Mouse (Mus musculus): ENCODE results near the gene Duox1. TPM values are rescaled to one million over a fixed set of nuclear protein-coding genes. Genes with fewer than 3 reads are reported as not detected.
A peak's percentile ranks its signal among the peaks of the same experiment; 100 is the strongest.

Duox1 gene
- total RNA-seq (2014; rRNA removed) (0.10 and 0.11 TPM in 2 replicates), polyA plus RNA-seq (2015; fragmentation: Nextera tagmentation; extraction: Ambion mirVana) (0.10 and 0.14 TPM in 2 replicates)

GRCm38 (mm10) chr2:122315372-122315771 lies at the start of gene Duox1:
Duox1 (plus strand) TSS chr2:122315672.
- H3K4me1 ChIP-seq (ENCODE audit: insufficient read depth, low read length): no peaks in the 10 kb centered on the region
- H3K4me3 ChIP-seq (ENCODE audit: low read length): no peak within 1 kb of the TSS
- no peaks in the 10 kb centered on the region for H3K9me3 ChIP-seq (ENCODE audit: low read length)
- 84% methylated on average over 7 of the region's 7 CpGs for WGBS
- DNase-seq (ENCODE audit: low spot score): no peak
- no peak within 1 kb of the TSS for H3K9ac ChIP-seq (replicated peaks; ENCODE audit: low read length)
- H3K27me3 ChIP-seq (ENCODE audit: insufficient read depth, low read length): peaks cover 27% of the 10 kb centered on the region
- TF ChIP-seq CTCF (IDR thresholded peaks at IDR 0.05; ENCODE audit: low read depth): no peak
- H3K27ac ChIP-seq: no peak within 1 kb of the TSS
- ATAC-seq: no peak
- no peak within 1 kb of the TSS for H3K4me2 ChIP-seq (ENCODE audit: low read depth, low read length)
- H3K36me3 ChIP-seq (ENCODE audit: insufficient read depth, low read length): no peaks in the 10 kb centered on the region

DNA sequence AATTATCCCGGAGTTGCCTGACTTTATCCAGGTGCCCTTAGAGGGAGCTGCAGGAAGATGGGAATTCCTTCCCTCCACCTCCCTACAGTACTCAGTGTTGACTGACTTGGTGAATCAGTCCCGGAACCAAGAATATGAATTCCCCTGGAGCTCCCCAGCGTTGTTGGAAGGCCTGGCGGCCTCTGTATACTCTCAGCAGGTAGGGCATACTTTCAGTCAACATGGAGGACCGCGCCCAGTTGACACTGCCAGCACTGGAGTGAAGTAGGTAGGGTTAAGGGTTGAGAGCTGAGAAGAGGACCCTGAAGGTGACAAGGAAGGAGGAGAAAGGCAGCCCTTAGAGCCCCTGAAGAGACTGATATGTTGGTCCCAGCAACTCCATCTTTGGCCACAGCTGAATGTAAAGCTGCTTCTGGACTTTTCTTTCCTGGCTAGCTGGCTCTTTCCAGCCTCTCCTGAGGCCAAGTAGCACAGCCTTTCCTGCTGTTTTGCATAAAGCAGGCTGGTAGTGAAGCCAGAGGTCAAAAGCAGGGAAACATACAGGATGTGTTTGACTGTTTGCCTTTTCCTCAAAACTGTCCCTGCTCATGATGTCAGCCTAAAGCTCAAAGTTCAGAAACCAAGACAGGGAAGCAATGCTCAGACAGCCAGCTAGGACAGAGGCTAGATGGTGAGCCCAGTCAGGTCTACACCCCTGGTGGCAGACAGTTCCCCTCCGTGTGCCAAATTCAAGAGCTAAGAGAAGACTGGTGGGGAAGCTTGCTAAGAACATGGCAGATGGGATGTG lies 48.9 kb upstream of the Duox1 start:
- Histone ChIP-seq H3K27ac (no peak overlapping the region), H3K4me2 (ENCODE audit: low read depth, low read length) (no peak overlapping the region), H3K9me3 (ENCODE audit: low read length) (no peaks in the 10 kb centered on the region), H3K4me3 (ENCODE audit: low read length) (no peak overlapping the region), H3K4me1 (ENCODE audit: insufficient read depth, low read length) (0 out of 2 replicates have a peak, but pooled peaks cover 4% of the 10 kb centered on the region), H3K9ac (replicated peaks; ENCODE audit: low read length) (no peak overlapping the region), H3K36me3 (ENCODE audit: insufficient read depth, low read length) (no peaks in the 10 kb centered on the region), H3K27me3 (ENCODE audit: insufficient read depth, low read length) (no peaks in the 10 kb centered on the region)
- ATAC-seq: no peak
- no peak for TF ChIP-seq CTCF (IDR thresholded peaks at IDR 0.05; ENCODE audit: low read depth)
- DNase-seq (ENCODE audit: low spot score): no peak
- 91% methylated on average over 7 of the region's 7 CpGs for WGBS

DNA sequence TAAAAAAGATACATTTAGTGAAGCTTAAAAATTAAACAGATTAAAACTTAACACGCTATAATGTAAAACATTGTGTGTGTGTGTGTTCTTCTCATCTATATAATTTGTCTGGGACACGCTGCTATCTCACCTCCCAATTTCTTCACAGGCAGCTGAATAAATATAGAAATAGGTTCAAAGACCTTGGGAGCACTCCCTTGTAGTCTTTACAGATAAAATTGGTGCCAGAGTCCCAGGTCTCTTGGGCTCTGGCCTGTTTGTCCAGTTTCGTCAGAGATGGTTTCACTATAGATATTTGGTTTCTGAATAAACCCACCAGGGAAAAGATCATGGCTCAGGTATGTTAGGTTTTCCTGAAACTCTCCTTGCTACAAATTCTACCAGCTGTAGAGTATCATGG lies 36.7 kb upstream of the Duox1 start:
- Histone ChIP-seq H3K27me3 (ENCODE audit: insufficient read depth, low read length) (no peaks in the 10 kb centered on the region), H3K4me2 (ENCODE audit: low read depth, low read length) (no peak overlapping the region), H3K4me3 (ENCODE audit: low read length) (no peak overlapping the region), H3K27ac (no peak overlapping the region), H3K36me3 (ENCODE audit: insufficient read depth, low read length) (no peaks in the 10 kb centered on the region), H3K4me1 (ENCODE audit: insufficient read depth, low read length) (no peaks in the 10 kb centered on the region), H3K9me3 (ENCODE audit: low read length) (no peaks in the 10 kb centered on the region), H3K9ac (replicated peaks; ENCODE audit: low read length) (no peak overlapping the region)
- DNase-seq (ENCODE audit: low spot score) (no peak), ATAC-seq (no peak)
- 93% methylated on average over 3 of the region's 3 CpGs for WGBS
- TF ChIP-seq CTCF (IDR thresholded peaks at IDR 0.05; ENCODE audit: low read depth): no peak

DNA sequence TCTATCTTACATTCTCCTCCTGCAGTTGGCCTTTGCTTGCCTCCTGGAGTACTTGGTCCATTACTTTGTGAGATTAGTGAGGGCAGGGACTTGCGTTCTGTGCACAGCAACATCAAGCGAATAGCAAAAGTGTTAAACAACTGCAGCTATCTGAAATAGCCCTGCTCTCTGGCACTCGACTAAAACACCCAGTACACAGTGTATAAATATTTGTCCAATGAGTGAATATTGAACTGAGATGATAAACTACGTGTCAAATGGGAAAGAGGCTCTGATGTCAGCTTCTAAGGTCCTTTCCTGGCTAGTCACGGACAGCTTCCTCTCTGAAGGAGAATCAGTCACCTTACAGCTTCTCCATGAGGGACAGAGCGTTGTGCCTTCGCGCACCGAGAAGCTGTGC lies 31.4 kb upstream of the Duox1 start:
- no peaks in the 10 kb centered on the region for H3K36me3 ChIP-seq (ENCODE audit: insufficient read depth, low read length)
- H3K4me3 ChIP-seq (ENCODE audit: low read length): no peak overlapping the region
- H3K4me2 ChIP-seq (ENCODE audit: low read depth, low read length): no peak overlapping the region
- TF ChIP-seq CTCF (IDR thresholded peaks at IDR 0.05; ENCODE audit: low read depth): no peak
- H3K27ac ChIP-seq: no peak overlapping the region
- no peaks in the 10 kb centered on the region for H3K9me3 ChIP-seq (ENCODE audit: low read length)
- WGBS: 86% methylated on average over 9 of the region's 9 CpGs
- ATAC-seq: no peak
- no peak for DNase-seq (ENCODE audit: low spot score)
- no peak overlapping the region for H3K9ac ChIP-seq (replicated peaks; ENCODE audit: low read length)
- H3K4me1 ChIP-seq (ENCODE audit: insufficient read depth, low read length): no peaks in the 10 kb centered on the region
- no peaks in the 10 kb centered on the region for H3K27me3 ChIP-seq (ENCODE audit: insufficient read depth, low read length)

DNA sequence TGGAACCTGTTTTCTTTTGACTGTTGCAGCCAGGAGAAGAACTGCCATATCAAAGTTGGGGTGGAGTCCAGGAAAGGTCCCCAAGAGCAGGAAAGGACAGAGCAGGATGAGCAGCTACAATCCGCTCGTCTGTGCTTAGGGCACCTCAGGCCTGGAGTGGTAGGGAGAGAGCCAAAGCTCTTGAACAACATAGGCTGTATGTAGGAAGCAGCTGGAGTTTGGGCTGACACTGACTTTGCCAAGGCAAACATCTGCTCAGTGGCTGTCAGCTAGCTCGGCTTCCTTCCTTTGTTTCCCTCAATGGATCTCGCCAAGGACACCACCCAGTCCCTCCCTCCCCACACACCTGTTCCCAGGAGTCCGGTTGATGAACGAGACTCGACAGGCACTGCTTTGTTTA lies 29.3 kb upstream of the Duox1 start:
- no peak for ATAC-seq
- no peaks in the 10 kb centered on the region for H3K27me3 ChIP-seq (ENCODE audit: insufficient read depth, low read length)
- TF ChIP-seq CTCF (IDR thresholded peaks at IDR 0.05; ENCODE audit: low read depth): no peak
- H3K4me2 ChIP-seq (ENCODE audit: low read depth, low read length): no peak overlapping the region
- no peak overlapping the region for H3K9ac ChIP-seq (replicated peaks; ENCODE audit: low read length)
- DNase-seq (ENCODE audit: low spot score): no peak
- WGBS: 47% methylated on average over 7 of the region's 7 CpGs
- H3K9me3 ChIP-seq (ENCODE audit: low read length): no peaks in the 10 kb centered on the region
- H3K4me1 ChIP-seq (ENCODE audit: insufficient read depth, low read length): no peaks in the 10 kb centered on the region
- no peaks in the 10 kb centered on the region for H3K36me3 ChIP-seq (ENCODE audit: insufficient read depth, low read length)
- no peak overlapping the region for H3K4me3 ChIP-seq (ENCODE audit: low read length)
- no peak overlapping the region for H3K27ac ChIP-seq

- Histone ChIP-seq H3K4me3 (ENCODE audit: low read length) (no peak overlapping the region), H3K36me3 (ENCODE audit: insufficient read depth, low read length) (no peaks in the 10 kb centered on the region), H3K4me2 (ENCODE audit: low read depth, low read length) (no peak overlapping the region), H3K4me1 (ENCODE audit: insufficient read depth, low read length) (peaks cover 13% of the 10 kb centered on the region; the same call in 1 of the 2 replicates), H3K9me3 (ENCODE audit: low read length) (no peaks in the 10 kb centered on the region), H3K27me3 (ENCODE audit: insufficient read depth, low read length) (peaks cover 39% of the 10 kb centered on the region), H3K27ac (no peak overlapping the region), H3K9ac (replicated peaks; ENCODE audit: low read length) (no peak overlapping the region)
- DNase-seq (ENCODE audit: low spot score) (no peak), ATAC-seq (no peak)
- 9% methylated on average over 7 of the region's 7 CpGs for WGBS
- TF ChIP-seq CTCF (IDR thresholded peaks at IDR 0.05; ENCODE audit: low read depth): peak; percentile 17; the same call in 1 of the 2 replicates
Measured at GRCm38 (mm10) chr2:122294916-122295315, 20.6 kb upstream of the Duox1 start.
